Mouse (Mus musculus): ENCODE results near the gene Tmed8.
"Not testable (repeated sequence)": the region's sequence is repeated elsewhere in the genome, so short reads cannot be mapped to it uniquely, and the experiment has no call there.

Gene Tmed8

DNA sequence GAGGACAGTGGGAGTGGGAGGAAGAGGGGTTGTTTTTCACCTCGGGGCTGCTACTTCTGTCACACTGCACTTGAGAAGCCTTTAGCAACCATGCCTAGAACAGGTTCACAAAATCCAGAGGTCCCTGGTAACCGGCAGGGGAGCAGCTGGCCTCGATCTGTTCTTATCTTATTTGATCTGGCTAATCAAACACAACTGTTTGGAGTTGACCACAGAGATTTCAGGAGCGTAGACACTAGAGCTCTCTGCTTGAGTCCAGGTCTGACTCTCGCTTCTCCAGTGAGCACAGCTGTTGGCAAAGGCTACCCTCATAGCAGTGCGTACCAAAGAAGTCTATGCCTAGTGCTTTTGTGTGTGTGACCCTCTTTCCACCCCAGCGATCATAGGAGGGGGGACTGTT, 42.2 kb downstream of the Tmed8 start:
- DNase-seq = no peak

DNA sequence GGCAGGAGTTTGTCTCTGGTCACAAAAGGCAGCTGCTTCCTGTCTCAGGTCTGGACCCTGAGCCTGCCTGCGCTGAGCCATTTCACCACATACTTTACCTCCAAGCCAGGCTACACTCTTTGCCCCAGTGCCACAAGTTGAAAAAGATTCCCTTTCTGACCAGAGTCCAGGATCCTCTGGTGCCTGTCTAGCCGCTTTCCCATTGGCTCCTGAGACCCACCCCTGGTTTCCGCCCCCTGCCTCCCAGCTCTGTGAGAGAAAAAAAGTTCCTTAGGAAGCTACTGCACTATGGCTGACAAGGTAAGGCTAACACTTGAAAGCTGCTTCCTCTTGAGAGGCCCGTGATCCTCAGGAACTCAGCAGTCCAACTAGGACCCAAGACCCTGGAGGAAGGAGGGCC, 42.9 kb downstream of the Tmed8 start:
- DNase-seq = no peak

DNA sequence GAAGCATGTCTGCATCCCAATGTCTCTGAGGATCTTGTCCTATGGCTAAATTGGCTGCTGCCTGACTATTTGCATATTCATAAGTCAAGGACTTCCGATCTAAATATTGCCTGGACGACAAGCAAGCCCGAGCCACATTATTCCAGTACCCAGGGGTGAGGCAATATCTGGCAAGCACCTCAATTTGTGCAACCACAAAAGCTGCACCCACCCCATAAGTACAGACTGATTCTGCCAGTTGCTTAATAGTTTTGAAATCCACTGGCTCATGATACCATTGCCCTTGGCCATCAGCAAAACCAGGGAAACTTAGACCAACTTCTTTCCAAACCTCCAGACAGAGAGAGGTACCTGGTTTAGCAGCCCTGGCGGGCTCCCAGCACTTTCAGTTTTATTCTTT, 45.8 kb downstream of the Tmed8 start:
- DNase-seq = not testable (repeated sequence)

DNA sequence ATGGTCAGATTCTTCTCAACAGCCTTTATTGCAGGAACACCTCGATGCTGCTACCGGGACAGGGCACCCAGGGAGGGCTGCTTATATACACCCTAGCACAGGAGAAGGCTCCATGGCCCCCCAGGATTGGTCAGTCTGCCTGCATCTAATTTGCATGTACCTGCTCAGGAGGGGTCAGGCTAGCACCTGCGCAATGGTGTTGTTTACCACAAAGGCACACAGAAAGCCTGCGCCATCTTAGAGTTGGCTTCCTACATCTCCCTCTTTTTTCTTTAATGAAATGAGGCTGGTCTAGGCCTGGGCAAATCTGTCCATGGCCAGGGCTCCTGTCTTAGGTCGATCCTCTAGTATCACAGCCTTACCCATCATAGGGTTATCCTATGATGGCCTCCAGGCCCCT, 50.8 kb downstream of the Tmed8 start:
- DNase-seq = no peak

DNA sequence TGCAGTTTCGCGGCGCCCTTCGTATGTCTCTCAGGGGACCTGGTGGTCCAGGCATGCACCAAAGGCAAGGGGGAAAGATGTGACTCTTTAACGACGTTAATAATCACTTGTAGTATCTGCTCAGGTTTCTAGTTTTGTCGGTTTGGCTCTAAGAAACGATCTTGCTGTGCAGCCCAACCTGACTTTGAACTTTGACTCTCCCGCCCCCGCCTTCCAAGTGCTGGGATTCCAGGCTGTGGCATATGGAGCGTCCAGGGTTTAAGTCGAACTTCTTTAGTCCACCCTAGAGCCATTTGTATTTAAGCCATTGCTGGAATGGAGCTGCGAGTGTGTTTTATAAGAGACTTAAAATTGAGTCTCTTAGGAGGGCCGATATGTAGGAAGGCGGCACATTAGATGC, 52.1 kb downstream of the Tmed8 start:
- no peak for DNase-seq

DNA sequence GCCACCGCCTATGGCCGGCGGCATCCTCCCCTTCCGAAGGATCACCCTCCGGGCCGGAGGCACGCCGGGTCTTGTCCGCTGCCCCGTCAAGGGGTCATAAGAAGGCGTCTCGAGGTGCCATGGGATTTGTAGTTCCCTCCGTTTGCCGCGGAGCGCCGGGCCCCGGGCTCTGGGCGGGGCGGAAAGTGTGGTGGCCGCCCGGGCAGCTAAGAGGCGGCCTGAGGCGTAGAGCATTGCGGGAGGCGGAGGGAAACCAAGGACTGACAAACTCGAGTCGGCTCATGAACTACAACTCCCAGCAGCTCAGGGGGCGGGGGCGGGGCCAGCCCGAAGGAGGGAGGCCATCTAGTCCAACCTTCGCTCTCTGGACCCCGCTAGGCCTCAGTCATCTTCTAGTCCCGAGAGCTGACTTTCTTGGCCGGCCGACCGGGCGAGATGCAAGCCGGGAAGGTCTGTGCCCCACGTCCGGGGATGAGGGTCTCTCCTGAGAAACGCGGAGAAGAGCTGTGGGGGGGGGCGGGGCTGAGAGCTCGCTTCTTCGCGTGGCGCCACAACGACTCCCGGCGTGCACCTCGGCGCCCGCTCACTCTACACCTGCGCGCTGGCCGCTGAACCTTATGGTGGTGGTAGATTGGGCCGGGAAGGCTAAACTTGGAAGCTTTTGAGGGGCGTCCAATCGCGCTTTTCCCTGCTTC, 52.7 kb downstream of the Tmed8 start, which contains the start of gene Pomt2:
TSS of gene Pomt2 (minus strand) at position 574 of the 695 bp plus-strand sequence.
- peak; percentile 84 to 87 for DNase-seq

DNA sequence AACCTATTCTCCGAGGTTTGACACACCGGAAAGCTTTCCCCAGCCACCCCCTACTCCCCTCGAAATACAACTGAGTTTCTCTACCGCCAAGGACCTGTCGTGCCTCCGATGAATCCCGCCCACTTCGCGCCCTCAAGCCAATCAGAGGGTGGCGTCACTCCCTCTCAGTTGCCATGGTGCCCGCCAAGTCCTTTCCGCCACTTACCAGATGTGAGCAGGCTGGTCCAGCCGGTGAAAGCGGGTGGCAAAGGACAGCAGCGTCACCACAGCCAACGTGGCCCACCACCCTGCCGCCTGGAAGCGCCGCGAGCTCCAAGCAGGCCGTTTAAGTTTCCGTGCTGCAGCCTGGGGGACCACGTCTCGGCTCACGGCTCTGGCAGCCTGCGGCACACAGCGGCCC, 53.3 kb downstream of the Tmed8 start, which contains the start of gene Gstz1:
TSS of gene Gstz1 (plus strand) at position 200 of the 400 bp plus-strand sequence.
- DNase-seq = peak; percentile 85 to 89

DNA sequence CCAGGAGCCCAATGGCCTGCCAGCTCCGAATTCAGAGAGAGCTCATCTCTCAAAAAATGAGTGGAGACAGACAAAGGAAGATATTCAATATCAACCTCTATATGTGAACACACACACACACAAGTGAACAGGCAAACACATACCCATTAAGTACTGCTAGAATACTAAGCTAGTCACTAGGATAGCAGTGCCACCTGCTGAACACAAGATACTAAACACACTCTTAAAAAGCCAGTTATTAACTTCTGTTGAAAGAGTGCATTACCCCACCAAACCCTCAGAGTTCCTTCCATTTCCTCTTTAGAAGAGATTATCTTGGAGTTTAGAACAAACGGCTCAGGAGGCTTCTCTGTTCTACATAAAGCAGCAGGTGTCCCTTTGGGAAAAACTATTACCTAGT, 58.1 kb downstream of the Tmed8 start:
- no peak for DNase-seq

DNA sequence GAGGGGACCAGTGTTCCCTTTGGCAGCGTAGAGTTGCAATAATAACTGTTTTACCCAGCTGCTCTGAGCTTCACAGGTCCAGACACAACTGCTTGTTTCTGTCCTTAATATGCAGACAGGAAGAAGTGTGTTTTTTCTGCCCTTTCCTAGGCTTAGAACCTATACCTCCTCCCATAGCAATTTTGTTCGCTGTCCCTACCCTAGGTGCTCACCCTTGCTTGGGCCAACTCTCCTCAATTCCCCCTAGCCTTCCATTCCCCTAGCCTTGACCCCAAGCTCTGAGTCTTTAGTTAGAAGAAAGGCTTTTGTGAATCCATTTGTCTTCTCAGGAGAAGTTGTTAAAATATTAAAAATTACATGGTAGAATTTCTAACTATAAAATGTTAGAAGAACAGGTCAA, 61.5 kb downstream of the Tmed8 start:
- DNase-seq = no peak

DNA sequence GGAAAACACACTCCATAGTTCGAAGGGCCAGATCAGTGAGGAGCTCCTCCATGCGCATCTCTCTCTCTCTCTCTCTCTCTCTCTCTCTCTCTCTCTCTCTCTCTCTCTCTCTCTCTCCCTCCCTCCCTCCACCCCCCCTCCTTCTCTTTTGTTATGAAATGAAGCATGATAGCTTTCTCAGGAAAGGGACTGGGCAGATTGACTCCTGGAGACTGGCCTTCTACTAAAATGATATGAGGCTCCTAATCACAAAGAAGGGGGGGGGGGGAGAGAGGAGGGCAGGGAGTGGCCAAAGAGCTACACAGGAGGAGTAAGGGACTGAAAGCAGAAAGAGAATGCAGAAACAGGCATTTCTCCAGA, 61.9 kb downstream of the Tmed8 start:
- no peak for DNase-seq

DNA sequence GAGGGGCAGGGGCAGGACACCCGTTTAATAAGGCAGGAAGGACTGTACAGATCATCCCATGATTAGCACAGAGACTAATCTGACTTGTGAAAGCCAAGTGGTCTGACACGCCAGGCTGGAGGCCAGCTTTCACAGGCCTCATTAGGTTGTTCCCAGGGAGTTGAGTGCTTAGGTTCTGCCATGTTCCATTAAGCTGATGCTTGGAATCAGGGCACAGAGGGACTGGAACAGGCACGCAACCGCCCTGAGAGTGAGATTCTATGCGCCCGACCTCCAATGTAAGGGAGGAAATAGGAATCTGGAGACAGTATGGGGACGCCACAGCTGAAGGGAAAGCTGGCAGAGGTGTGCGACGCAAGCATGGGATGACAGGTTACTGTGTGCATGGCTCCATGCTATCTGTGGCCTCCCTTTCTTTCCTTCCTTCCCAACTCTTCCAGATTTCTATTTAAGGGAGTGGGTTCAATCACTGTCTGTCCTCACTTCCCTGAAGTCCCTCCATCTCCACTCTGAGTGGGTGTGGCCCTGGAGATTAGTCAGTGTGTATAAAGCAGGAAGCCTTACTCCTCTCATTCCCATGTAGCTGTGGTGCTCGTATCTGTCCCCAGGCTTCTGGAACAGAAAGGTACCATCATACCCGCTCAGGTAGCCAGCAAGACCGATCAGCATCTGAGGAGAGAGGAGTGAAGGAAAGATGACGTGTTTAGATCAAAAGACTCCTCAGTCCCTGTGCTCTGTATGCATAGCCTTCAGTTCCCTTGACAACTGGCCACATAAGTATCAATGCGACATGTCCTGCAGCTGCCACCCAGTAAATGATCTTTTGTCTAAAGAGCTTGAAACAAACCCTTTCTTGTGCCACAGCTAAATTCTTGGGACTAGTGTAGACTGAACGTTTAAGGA, 62.6 kb downstream of the Tmed8 start:
- no peak for DNase-seq

DNA sequence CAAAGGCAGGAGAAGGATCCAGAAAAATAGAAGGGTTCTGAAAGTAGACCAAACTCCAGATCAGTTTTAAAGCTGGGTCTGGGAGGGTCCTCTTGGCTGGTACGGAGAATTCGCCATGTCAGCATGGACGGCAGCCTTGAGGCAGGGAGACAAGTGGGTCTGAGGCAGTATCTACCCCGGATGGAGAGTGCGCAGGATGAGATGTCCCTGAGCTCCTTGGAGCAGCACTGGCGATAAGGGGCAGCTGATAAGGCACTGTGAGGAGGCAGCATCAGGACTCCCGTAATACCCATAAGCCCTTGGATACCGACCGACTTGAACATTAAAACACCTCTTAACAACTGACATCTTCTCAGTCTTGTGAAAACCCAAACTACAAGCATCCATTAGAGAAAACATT, 67.5 kb downstream of the Tmed8 start:
- no peak for DNase-seq

DNA sequence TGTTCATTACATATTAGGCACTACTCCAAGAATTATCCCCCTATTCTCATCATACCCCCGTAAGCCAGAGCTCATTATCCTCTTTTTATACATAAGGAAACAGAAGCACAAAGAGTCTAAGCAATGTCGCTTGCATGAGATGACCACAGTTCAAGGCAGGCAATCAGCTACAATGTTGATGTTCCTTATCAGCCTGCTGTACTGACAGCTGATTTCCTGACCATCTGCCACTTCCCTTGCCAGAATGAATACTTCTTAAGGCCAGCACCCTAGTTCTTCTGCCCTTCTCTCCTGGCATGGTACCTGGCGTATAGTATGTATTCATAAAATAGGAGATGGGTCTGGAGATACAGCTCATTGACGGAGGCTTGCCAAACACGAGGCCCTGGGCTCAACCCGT, 68.0 kb downstream of the Tmed8 start:
- DNase-seq = no peak

DNA sequence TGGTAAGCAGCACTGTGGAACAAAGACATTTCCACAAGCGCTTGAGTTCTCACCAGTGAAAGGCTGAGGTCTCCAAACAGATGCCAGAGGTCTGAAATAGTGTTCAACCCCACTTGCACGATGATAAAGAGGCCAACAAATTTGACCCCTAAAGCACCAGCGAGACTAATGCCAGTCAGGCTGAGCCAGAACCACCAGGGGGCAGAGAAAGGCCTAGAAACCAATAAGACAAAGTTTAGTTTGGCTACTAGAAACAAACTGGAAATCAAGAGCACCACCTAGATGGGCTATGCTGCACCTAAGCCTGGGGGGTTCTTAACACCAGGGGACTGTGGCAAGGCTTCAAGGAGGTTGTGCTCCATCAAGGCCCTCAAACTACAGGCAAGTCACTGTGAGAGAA, 68.6 kb downstream of the Tmed8 start:
- no peak for DNase-seq

DNA sequence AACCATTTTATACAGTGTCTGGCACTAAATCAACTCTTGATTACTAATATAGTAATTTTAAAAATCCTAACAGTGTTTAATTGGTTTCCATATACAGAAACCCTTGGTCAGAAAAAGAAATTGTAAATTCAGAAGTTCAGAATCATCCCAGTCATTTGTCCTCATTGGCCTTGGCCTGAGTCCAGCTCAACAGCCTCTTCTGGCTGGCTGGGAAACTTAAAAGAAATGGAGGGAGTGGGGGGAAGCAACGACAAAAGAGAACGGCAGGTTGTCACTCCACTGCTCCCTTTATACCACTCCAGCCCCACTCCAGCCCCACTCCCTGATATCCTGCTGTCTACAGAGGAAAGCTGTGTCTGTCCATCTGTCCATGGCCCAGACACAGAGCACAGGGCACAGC, 69.1 kb downstream of the Tmed8 start:
- no peak for DNase-seq

DNA sequence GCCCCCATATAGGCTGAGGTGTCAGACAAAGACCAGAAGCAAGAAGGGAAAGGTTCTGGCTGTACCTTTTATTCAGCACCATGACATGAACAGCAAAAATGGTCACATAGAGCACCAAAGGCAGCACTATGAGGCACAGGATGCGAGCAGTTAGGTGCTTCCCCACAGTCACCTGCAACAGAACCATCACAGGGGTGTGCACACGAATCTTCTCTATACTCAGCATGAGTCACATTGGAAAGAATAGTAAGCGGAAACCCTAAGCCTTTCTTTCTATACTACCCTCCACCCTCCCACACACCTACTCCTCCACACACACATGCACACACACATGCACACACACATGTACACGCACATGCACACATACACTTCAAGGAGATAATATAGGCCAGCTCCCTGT, 70.0 kb downstream of the Tmed8 start:
- no peak for DNase-seq

DNA sequence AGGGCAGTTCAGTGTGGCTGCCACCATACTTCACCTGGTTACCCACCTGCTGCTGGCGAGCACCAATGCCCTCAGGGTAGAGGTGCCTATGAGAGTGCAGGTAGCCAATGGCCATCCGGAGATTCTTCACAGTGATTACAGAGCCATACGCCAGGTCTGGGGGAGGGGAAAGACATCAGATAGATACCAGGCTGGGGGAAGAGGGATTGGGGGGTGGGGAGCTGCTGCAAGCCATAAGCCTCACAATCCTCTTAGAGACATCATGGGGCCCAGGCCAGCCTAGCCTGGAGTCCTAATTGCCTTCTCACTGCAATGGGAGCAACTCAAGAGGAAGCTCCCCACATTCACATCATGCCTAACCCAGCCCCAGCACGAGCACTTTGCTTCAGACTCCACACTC, 73.0 kb downstream of the Tmed8 start:
- no peak for DNase-seq

DNA sequence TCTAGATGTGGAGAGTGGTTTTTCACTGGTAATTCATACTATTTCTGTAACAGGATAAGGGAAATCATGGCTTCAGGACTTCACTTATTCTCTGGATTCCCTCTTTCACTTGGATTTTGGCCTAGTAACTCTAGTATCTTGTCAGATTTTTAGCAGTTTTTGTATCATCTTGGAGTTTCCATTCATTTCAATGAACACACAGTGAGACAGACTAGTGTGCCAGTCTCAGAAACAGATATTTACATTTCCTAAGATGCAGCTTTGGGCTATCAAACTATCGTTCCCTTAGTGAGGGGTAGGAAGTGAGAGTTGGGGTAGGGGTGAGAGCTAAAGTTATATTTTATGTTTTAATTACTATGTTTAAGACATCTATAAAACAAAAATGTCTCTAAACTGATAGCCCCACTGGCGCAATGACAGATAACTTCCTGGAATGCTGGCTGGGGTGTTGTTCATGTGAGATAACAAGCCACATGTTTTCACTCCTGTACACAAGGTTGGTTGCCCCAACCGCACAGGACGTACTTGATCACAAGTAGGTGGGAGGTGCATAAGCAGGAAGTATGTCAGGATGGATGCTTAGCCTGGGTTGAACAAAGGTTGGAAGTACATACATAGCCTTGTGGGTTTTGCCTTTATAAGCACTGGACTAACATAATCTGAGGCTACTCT, 78.2 kb downstream of the Tmed8 start:
- DNase-seq = no peak

Data from thymus, adult 18-20 months (tissue).